Mouse (Mus musculus) stomach, embryonic 14.5 days (tissue): ENCODE measurements around the gene Kcnma1. TPM values are rescaled to one million over a fixed set of nuclear protein-coding genes. Genes with fewer than 3 reads are reported as not detected.

Source experiments
- ATAC-seq: fragments of 200-750 bp; cut with Nextera tagmentation; 2 replicates; pipeline ENCODE4 v1.8.0; 2017; ENCODE audit warnings: low read depth, moderate TSS enrichment; ENCODE audit not compliant: insufficient number of reproducible peaks, insufficient read depth, low FRiP score
- H3K27ac ChIP-seq: fragments of 300-500 bp; sonication (generic); 2 replicates; pipeline ENCODE4 v1.5.1; 2014; ENCODE audit warnings: mild to moderate bottlenecking, low read length, moderate library complexity, mixed read lengths
- H3K27me3 ChIP-seq: fragments of 300-500 bp; sonication (generic); 2 replicates; pipeline ENCODE4 v1.6.1; 2014; ENCODE audit warnings: low read length, control low read depth, mixed read lengths; ENCODE audit not compliant: control insufficient read depth, insufficient read depth
- H3K36me3 ChIP-seq: fragments of 300-500 bp; sonication (generic); 2 replicates; pipeline ENCODE4 v1.6.1; 2014; ENCODE audit warnings: mild to moderate bottlenecking, control low read depth, low read length, moderate library complexity, mixed read lengths; ENCODE audit not compliant: control insufficient read depth, insufficient read depth
- H3K4me1 ChIP-seq: fragments of 300-500 bp; sonication (generic); 2 replicates; pipeline ENCODE4 v1.6.1; 2014; ENCODE audit warnings: low read length, control low read depth, mixed read lengths; ENCODE audit not compliant: control insufficient read depth, insufficient read depth
- H3K4me2 ChIP-seq: fragments of 300-500 bp; sonication (generic); replicated peaks from 2 replicates; pipeline ENCODE4 v1.6.1; 2014; ENCODE audit warnings: low read depth, low read length, control low read depth
- H3K4me3 ChIP-seq: fragments of 300-500 bp; sonication (generic); 2 replicates; pipeline ENCODE4 v1.5.1; 2014; ENCODE audit warnings: low read depth, low read length, control low read depth
- H3K9ac ChIP-seq: fragments of 300-500 bp; sonication (generic); replicated peaks from 2 replicates; pipeline ENCODE4 v1.6.1; 2014; ENCODE audit warnings: low read depth, mild to moderate bottlenecking, control low read depth, low read length, moderate library complexity, mixed read lengths
- H3K9me3 ChIP-seq: fragments of 300-500 bp; sonication (generic); 2 replicates; pipeline ENCODE4 v1.6.1; 2016; ENCODE audit warnings: low read depth, low read length, control low read depth; ENCODE audit not compliant: control insufficient read depth
- WGBS: fragments of 180-500 bp; shearing (Covaris S2); extraction: QIAGEN DNeasy Blood & Tissue Kit; methylation state at CpG from one replicate; pipeline ENCODE4 v1.1.7; 2014; 5-methylcytosine and 5-hydroxymethylcytosine counted together
- polyA plus RNA-seq: library from polyadenylated mRNA; unstranded; fragments of >200 nt; fragmentation: Nextera tagmentation; extraction: Ambion mirVana; gene quantifications from 2 replicates; pipeline ENCODE4 v1.2.1, GENCODE M21; 2014

The Kcnma1 gene
- polyA plus RNA-seq, 1 experiment from 2014 or later: 14.4 TPM

- H3K9me3 ChIP-seq: no peaks in the 10 kb centered on the region
- no peak overlapping the region for H3K4me2 ChIP-seq
- H3K27ac ChIP-seq: no peak overlapping the region
- no peaks in the 10 kb centered on the region for H3K4me1 ChIP-seq
- no peak for ATAC-seq
- no peak overlapping the region for H3K9ac ChIP-seq
- 51% methylated on average over 6 of the region's 6 CpGs for WGBS
- no peak overlapping the region for H3K4me3 ChIP-seq
- H3K36me3 ChIP-seq: no peaks in the 10 kb centered on the region
- no peaks in the 10 kb centered on the region for H3K27me3 ChIP-seq
These were observed 387.4 kb downstream of the Kcnma1 start for GRCm38 (mm10) chr14:23626925-23627324.

GRCm38 (mm10) chr14:23626114-23626513 lies 388.2 kb downstream of the Kcnma1 start:
- H3K9ac ChIP-seq: no peak overlapping the region
- no peaks in the 10 kb centered on the region for H3K36me3 ChIP-seq
- no peak for ATAC-seq
- WGBS: 62% methylated on average over 2 of the region's 2 CpGs
- no peak overlapping the region for H3K4me3 ChIP-seq
- H3K4me2 ChIP-seq: no peak overlapping the region
- no peaks in the 10 kb centered on the region for H3K4me1 ChIP-seq
- H3K9me3 ChIP-seq: no peaks in the 10 kb centered on the region
- H3K27ac ChIP-seq: no peak overlapping the region
- no peaks in the 10 kb centered on the region for H3K27me3 ChIP-seq

GRCm38 (mm10) chr14:23625436-23625835 lies 388.9 kb downstream of the Kcnma1 start:
- ATAC-seq: no peak
- Histone ChIP-seq H3K36me3 (no peaks in the 10 kb centered on the region), H3K4me3 (no peak overlapping the region), H3K27ac (no peak overlapping the region), H3K9me3 (no peaks in the 10 kb centered on the region), H3K9ac (no peak overlapping the region), H3K4me2 (no peak overlapping the region), H3K27me3 (no peaks in the 10 kb centered on the region), H3K4me1 (no peaks in the 10 kb centered on the region)
- 90% methylated on average over 6 of the region's 6 CpGs for WGBS

- Histone ChIP-seq H3K9ac (no peak overlapping the region), H3K27me3 (no peaks in the 10 kb centered on the region), H3K4me1 (no peaks in the 10 kb centered on the region), H3K9me3 (no peaks in the 10 kb centered on the region), H3K4me3 (no peak overlapping the region), H3K4me2 (no peak overlapping the region), H3K36me3 (no peaks in the 10 kb centered on the region), H3K27ac (no peak overlapping the region)
- 84% methylated on average over 1 of the region's 1 CpGs for WGBS
- no peak for ATAC-seq
These were observed 389.8 kb downstream of the Kcnma1 start for GRCm38 (mm10) chr14:23624455-23624854.

GRCm38 (mm10) chr14:23620685-23621084 lies 393.6 kb downstream of the Kcnma1 start:
- no peak for ATAC-seq
- 84% methylated on average over 2 of the region's 2 CpGs for WGBS

GRCm38 (mm10) chr14:23618973-23619372 lies 395.3 kb downstream of the Kcnma1 start:
- WGBS: 74% methylated on average over 2 of the region's 2 CpGs
- no peaks in the 10 kb centered on the region for H3K9me3 ChIP-seq
- no peak overlapping the region for H3K4me3 ChIP-seq
- no peaks in the 10 kb centered on the region for H3K4me1 ChIP-seq
- no peak overlapping the region for H3K27ac ChIP-seq
- no peak for ATAC-seq
- H3K27me3 ChIP-seq: no peaks in the 10 kb centered on the region
- no peak overlapping the region for H3K9ac ChIP-seq
- H3K4me2 ChIP-seq: no peak overlapping the region
- H3K36me3 ChIP-seq: no peaks in the 10 kb centered on the region

More at GRCm38 (mm10) chr14:23620685-23621084, 393.6 kb downstream of the Kcnma1 start:
- H3K36me3 ChIP-seq: no peaks in the 10 kb centered on the region
- H3K9ac ChIP-seq: no peak overlapping the region
- H3K9me3 ChIP-seq: no peaks in the 10 kb centered on the region
- no peak overlapping the region for H3K4me2 ChIP-seq
- no peaks in the 10 kb centered on the region for H3K27me3 ChIP-seq
- H3K27ac ChIP-seq: no peak overlapping the region
- no peak overlapping the region for H3K4me3 ChIP-seq
- H3K4me1 ChIP-seq: no peaks in the 10 kb centered on the region

GRCm38 (mm10) chr14:23618081-23618480 lies 396.2 kb downstream of the Kcnma1 start:
- no peaks in the 10 kb centered on the region for H3K4me1 ChIP-seq
- ATAC-seq: no peak
- no peaks in the 10 kb centered on the region for H3K36me3 ChIP-seq
- no peaks in the 10 kb centered on the region for H3K27me3 ChIP-seq
- no peak overlapping the region for H3K9ac ChIP-seq
- no peaks in the 10 kb centered on the region for H3K9me3 ChIP-seq
- 44% methylated on average over 1 of the region's 1 CpGs for WGBS
- no peak overlapping the region for H3K4me2 ChIP-seq
- H3K27ac ChIP-seq: no peak overlapping the region
- no peak overlapping the region for H3K4me3 ChIP-seq

GRCm38 (mm10) chr14:23610054-23610453 lies 404.2 kb downstream of the Kcnma1 start:
- Histone ChIP-seq H3K36me3 (no peaks in the 10 kb centered on the region), H3K27ac (no peak overlapping the region), H3K4me2 (no peak overlapping the region), H3K4me3 (no peak overlapping the region), H3K27me3 (no peaks in the 10 kb centered on the region), H3K4me1 (no peaks in the 10 kb centered on the region), H3K9ac (no peak overlapping the region), H3K9me3 (no peaks in the 10 kb centered on the region)
- 77% methylated on average over 3 of the region's 3 CpGs for WGBS
- no peak for ATAC-seq

- Histone ChIP-seq H3K4me3 (no peak overlapping the region), H3K4me1 (no peaks in the 10 kb centered on the region), H3K9me3 (no peaks in the 10 kb centered on the region), H3K9ac (no peak overlapping the region), H3K27ac (no peak overlapping the region), H3K27me3 (no peaks in the 10 kb centered on the region), H3K4me2 (no peak overlapping the region), H3K36me3 (no peaks in the 10 kb centered on the region)
- ATAC-seq: no peak
- 63% methylated on average over 7 of the region's 7 CpGs for WGBS
These were observed 408.6 kb downstream of the Kcnma1 start for GRCm38 (mm10) chr14:23605740-23606139.
